Mouse (Mus musculus) erythroblast, embryonic 14.5 days (primary cell): ENCODE measurements around the gene Krtap24-1. TPM values are rescaled to one million over a fixed set of nuclear protein-coding genes. Genes with fewer than 3 reads are reported as not detected.

Source experiments
- H3K27me3 ChIP-seq: 2 replicates; pipeline ENCODE4 v1.6.1; 2012; ENCODE audit warnings: inconsistent platforms; ENCODE audit not compliant: control insufficient read depth
- H3K36me3 ChIP-seq: 2 replicates; pipeline ENCODE4 v1.6.1; 2012; ENCODE audit warnings: mild to moderate bottlenecking, inconsistent platforms; ENCODE audit not compliant: control insufficient read depth
- H3K4me1 ChIP-seq: 2 replicates; pipeline ENCODE4 v1.6.1; 2012; ENCODE audit warnings: inconsistent platforms; ENCODE audit not compliant: control insufficient read depth
- H3K4me3 ChIP-seq: replicated peaks from 2 replicates; pipeline ENCODE3; 2012; ENCODE audit warnings: moderate library complexity, mild to moderate bottlenecking, inconsistent platforms
- H3K9me3 ChIP-seq: 2 replicates; pipeline ENCODE4 v1.6.1; 2012; ENCODE audit warnings: low read length, inconsistent platforms, mixed read lengths; ENCODE audit not compliant: control insufficient read depth
- GATA1 ChIP-seq: IDR thresholded peaks from 2 replicates; pipeline ENCODE4 v1.6.1; 2012; ENCODE audit warnings: low read length, inconsistent platforms, mixed read lengths
- TAL1 ChIP-seq: IDR thresholded peaks from 3 replicates; pipeline ENCODE4 v1.6.1; 2012; ENCODE audit warnings: low read length, inconsistent platforms, mixed read lengths
- polyA plus RNA-seq: library from polyadenylated mRNA; stranded (reverse); fragments of >175 nt; gene quantifications from 2 replicates; pipeline ENCODE4 v1.2.3, GENCODE M21; 2012

Gene Krtap24-1
- polyA plus RNA-seq, 1 experiment, result not detected

- Histone ChIP-seq H3K36me3 (no peaks in the 10 kb centered on the region), H3K4me1 (no peaks in the 10 kb centered on the region), H3K4me3 (no peak within 1 kb of the TSS), H3K9me3 (peaks cover 6% of the 10 kb centered on the region), H3K27me3 (no peaks in the 10 kb centered on the region)
- TF ChIP-seq TAL1 (no peak), GATA1 (no peak)
These were observed 15.5 kb upstream of the Krtap24-1 start, which contains the start of gene 2310079G19Rik for GRCm38 (mm10) chr16:88627566-88627965. Gene 2310079G19Rik (minus strand): TSS chr16:88627666.

- H3K27me3 ChIP-seq, result no peaks in the 10 kb centered on the region
- no peak overlapping the region for H3K4me3 ChIP-seq
- no peaks in the 10 kb centered on the region for H3K4me1 ChIP-seq
- H3K9me3 ChIP-seq, result peaks cover 7% of the 10 kb centered on the region
- H3K36me3 ChIP-seq, result no peaks in the 10 kb centered on the region
- TF ChIP-seq TAL1, result no peak
- no peak for TF ChIP-seq GATA1
These were observed 633 bp upstream of the Krtap24-1 start for GRCm38 (mm10) chr16:88612712-88613111.

GRCm38 (mm10) chr16:88604570-88604969 is 7.5 kb downstream of the Krtap24-1 start:
- Histone ChIP-seq H3K9me3 (peaks cover 4% of the 10 kb centered on the region; the same call in 1 of the 2 replicates), H3K36me3 (no peaks in the 10 kb centered on the region), H3K4me3 (no peak overlapping the region), H3K27me3 (no peaks in the 10 kb centered on the region), H3K4me1 (no peaks in the 10 kb centered on the region)
- TF ChIP-seq GATA1 (no peak), TAL1 (no peak)

- H3K4me3 ChIP-seq, result no peak overlapping the region
- no peaks in the 10 kb centered on the region for H3K4me1 ChIP-seq
- TF ChIP-seq GATA1 (no peak), TAL1 (no peak)
These were observed 9.6 kb downstream of the Krtap24-1 start for GRCm38 (mm10) chr16:88602464-88602863.

GRCm38 (mm10) chr16:88600303-88600702 is 11.8 kb downstream of the Krtap24-1 start:
- no peaks in the 10 kb centered on the region for H3K4me1 ChIP-seq
- TF ChIP-seq TAL1, result no peak
- no peak for TF ChIP-seq GATA1
- no peaks in the 10 kb centered on the region for H3K27me3 ChIP-seq
- no peak overlapping the region for H3K4me3 ChIP-seq
- H3K9me3 ChIP-seq, result peaks cover 4% of the 10 kb centered on the region; the same call in 1 of the 2 replicates
- no peaks in the 10 kb centered on the region for H3K36me3 ChIP-seq

More at GRCm38 (mm10) chr16:88602464-88602863, 9.6 kb downstream of the Krtap24-1 start:
- no peaks in the 10 kb centered on the region for H3K36me3 ChIP-seq
- H3K9me3 ChIP-seq, result peaks cover 4% of the 10 kb centered on the region; the same call in 1 of the 2 replicates
- H3K27me3 ChIP-seq, result no peaks in the 10 kb centered on the region

GRCm38 (mm10) chr16:88599504-88600237 is 12.4 kb downstream of the Krtap24-1 start:
- no peaks in the 10 kb centered on the region for H3K36me3 ChIP-seq
- TF ChIP-seq GATA1 (no peak), TAL1 (no peak)
- no peaks in the 10 kb centered on the region for H3K4me1 ChIP-seq
- no peak overlapping the region for H3K4me3 ChIP-seq
- no peaks in the 10 kb centered on the region for H3K27me3 ChIP-seq
- H3K9me3 ChIP-seq, result peaks cover 4% of the 10 kb centered on the region; the same call in 1 of the 2 replicates

GRCm38 (mm10) chr16:88592758-88593157 is 19.3 kb downstream of the Krtap24-1 start:
- Histone ChIP-seq H3K4me3 (no peak overlapping the region), H3K4me1 (no peaks in the 10 kb centered on the region), H3K9me3 (peaks cover 2% of the 10 kb centered on the region; the same call in 1 of the 2 replicates), H3K27me3 (no peaks in the 10 kb centered on the region), H3K36me3 (no peaks in the 10 kb centered on the region)
- no peak for TF ChIP-seq GATA1
- TF ChIP-seq TAL1, result no peak

GRCm38 (mm10) chr16:88583338-88583737 is 28.7 kb downstream of the Krtap24-1 start:
- Histone ChIP-seq H3K4me3 (no peak overlapping the region), H3K36me3 (no peaks in the 10 kb centered on the region), H3K27me3 (no peaks in the 10 kb centered on the region), H3K4me1 (no peaks in the 10 kb centered on the region), H3K9me3 (peaks cover 15% of the 10 kb centered on the region; the same call in 1 of the 2 replicates)
- TF ChIP-seq TAL1 (no peak), GATA1 (no peak)

GRCm38 (mm10) chr16:88575885-88576679 is 36.0 kb downstream of the Krtap24-1 start:
- TF ChIP-seq TAL1 (no peak), GATA1 (no peak)
- Histone ChIP-seq H3K4me3 (no peak overlapping the region), H3K27me3 (no peaks in the 10 kb centered on the region), H3K9me3 (peaks cover 8% of the 10 kb centered on the region; the same call in 1 of the 2 replicates), H3K36me3 (no peaks in the 10 kb centered on the region), H3K4me1 (no peaks in the 10 kb centered on the region)
